Mouse (Mus musculus): ENCODE results near the gene Begain.

The Begain gene

DNA sequence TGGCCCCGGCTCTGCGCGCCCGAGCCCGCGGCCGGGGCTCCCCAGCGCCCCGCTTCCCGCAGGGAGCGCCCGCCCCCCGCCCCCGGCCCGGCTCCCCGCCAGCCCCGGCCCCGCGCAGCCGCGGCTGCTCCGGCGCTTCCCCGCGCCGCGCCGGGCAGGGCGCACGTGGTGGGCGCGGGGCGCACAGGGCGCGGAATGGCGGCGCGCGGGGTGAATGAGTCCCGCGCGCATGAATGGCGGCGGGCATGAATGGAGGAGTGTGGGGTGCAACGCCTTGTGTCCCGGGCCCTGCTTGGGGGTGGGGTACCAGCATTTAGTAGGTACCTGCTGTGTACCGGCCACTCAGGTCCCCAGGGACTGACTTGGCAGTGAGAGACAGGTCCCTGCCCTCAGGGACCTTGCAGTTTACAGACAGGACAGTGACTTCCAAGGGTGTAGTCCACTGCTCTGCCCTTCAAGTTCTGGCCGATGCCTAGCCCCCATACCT, at the start of gene Begain:
Gene Begain (minus strand): TSS at position 51 of the 487 bp plus-strand sequence.
- TF ChIP-seq GATA4 (IDR thresholded peaks at IDR 0.05; ENCODE audit: insufficient replicate concordance, low read length), result no peak

DNA sequence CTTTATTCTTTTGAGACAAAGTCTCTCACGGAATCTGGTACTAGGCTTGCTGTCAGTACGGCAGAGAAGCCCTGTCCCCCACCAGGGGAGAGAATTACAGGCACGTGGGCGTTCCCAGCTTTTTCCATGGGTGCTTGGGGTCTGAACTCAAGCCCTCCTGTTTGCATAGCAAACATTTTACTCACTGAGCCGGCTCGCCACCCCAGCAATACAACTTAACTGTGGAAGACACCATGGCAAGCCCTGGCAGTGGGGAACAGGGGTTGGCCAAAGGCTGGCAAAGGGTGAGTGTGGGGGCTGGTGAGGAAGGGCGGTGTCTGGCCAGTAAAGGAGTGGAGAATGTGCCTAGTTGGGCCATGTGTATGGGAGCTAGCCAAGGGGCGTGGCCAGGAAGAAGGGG, 47.7 kb upstream of the Begain start:
- no peak for TF ChIP-seq GATA4 (IDR thresholded peaks at IDR 0.05; ENCODE audit: insufficient replicate concordance, low read length)

DNA sequence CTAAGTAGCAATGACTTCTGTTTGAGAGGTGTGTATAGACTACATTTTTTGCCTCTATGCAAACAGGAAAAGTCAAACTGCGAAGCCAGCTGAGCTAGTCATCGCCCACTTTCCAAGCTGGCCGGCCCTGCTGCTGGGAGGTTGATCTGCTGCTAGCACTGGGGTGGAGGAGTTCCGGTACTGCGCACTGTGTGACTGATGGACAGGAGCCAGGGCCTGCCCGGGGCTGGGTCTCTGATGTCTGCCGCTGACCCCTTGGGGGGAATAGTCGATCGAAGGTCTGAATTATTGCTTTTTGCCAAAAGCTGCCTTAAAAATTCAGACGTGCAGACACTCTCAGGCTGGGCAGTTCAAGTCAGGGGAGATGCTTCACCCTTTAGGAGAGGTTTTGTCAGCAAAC, 47.1 kb upstream of the Begain start:
- no peak for TF ChIP-seq GATA4 (IDR thresholded peaks at IDR 0.05; ENCODE audit: insufficient replicate concordance, low read length)

DNA sequence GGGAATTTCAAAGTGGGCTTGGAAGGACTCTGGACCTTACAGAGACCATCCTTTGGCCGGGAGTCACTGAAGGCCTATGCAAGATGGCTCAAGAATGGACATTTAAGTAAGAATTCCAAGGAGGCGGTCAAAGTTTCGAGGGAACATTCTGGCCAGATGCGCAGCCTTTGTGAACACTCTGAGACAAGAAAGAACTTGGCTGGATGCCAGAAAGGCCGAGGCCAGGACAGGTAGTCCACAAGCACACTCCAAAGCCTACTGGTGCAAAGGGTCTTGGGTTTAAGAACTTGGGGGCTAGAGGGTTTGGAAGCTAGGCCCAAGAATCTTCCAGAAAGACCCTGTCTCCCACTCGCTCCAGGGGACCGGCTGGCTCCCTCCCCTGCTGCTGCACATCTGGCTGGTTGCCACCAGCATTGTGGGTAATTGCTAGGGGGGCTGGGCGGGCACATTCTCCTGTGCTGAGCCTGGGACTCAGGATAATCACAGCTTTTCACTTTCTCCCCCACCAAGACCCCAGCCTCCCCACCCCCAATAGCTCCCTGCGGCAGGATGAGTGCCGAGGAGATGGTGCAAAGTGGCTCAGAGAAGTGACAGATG, 45.1 kb upstream of the Begain start:
- no peak for TF ChIP-seq GATA4 (IDR thresholded peaks at IDR 0.05; ENCODE audit: insufficient replicate concordance, low read length)

DNA sequence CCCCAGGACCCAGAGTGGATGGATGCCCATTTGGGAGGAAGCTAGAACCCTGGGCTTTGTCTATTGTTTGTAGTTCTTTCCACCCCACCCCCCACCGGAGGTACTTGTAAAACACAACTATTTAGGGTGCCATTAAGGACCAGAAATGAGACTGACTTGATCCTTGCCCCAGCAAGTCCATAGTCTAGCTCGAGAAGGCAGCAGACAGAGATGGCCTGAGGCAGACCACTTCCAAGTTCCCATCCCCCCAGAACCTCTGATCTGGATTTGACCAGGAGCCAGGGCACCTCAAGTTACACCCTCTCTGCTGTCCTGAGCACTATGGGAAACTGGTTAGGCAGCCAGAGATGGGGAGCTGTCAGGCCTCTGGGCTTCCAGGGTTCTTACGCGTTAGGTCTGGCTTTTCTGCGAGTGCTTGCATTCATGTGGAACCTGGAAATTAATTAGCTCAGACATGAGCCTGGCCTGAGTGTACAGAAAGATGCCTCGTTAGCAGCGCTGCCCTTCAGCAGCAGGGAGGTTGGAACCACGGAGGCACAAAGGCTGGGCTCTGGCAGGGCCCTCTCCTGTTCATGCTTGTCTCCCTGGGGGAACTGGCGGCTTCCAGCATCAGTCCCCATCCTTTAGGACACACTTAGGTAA, 44.5 kb upstream of the Begain start:
- no peak for TF ChIP-seq GATA4 (IDR thresholded peaks at IDR 0.05; ENCODE audit: insufficient replicate concordance, low read length)

DNA sequence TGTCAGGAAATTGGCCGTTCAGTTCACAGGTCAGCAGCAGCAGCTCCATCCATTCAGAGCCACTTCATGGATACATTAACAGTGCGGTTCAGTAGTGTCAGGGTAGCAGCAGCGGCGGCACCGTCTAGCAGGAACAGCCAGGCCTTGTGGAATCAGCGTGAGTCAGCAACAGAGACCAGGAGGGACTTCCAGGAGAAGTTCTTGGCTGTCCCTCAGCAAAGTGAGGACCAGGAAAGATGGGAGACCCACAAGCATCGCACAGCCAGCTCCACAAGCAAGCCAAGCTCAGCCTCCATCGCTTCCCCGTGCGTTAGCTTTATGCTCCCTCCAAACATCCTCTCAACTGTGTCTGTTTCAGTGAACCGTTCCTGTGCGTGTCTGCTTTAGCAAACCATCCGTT, 40.9 kb upstream of the Begain start:
- no peak for TF ChIP-seq GATA4 (IDR thresholded peaks at IDR 0.05; ENCODE audit: insufficient replicate concordance, low read length)

DNA sequence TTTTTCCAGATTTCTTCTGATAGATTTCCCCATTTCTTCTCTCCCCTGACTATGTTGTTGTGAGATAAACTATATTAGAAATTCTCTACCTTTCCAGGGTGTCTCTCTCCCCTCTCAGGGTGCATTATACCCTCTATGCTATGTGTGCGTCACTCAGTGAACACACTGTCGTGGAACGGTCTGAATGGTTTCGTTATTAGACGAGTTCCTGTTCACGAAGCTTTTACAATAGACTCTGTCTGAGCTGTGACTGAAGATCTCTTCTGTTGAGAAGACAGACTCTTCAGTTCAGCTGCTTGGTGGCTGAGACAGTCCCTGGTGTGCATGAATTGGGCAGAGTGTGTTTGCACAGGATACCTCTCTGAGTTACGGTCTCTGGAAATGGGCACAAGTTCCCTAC, 32.4 kb upstream of the Begain start:
- no peak for TF ChIP-seq GATA4 (IDR thresholded peaks at IDR 0.05; ENCODE audit: insufficient replicate concordance, low read length)

DNA sequence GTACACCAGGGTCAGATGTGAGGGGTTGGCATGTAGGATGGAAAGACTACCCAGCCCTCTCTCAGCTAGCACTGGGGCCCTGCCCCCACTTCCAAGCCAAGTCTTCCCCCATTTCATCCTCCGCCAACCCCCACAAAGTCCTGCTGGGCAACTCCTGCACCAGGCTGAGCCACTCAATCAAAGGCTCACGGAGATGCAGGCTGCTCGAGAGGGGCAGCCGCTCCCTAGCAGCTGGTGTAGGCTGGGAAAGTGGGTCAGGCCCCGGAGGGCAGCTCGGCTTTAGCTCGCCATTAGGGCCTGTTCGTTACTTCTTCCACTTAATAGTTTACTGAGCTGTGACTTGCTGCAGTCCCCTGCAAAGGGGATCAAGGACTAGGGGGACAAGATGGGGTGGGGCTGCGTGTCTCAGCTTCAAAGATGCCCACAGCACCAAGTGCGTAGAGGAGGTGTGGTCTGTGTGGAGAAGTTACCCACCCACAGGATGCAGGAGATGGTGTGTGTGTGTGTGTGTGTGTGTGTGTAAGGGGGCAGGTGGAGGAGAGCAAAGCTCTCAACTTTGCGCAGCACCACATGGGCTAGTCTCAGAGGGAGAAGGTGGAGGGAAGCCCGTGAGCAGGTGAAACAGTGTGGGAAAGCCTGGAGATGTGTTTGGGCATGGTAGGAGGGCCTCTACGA, 22.6 kb upstream of the Begain start:
- TF ChIP-seq GATA4 (IDR thresholded peaks at IDR 0.05; ENCODE audit: insufficient replicate concordance, low read length), result no peak

DNA sequence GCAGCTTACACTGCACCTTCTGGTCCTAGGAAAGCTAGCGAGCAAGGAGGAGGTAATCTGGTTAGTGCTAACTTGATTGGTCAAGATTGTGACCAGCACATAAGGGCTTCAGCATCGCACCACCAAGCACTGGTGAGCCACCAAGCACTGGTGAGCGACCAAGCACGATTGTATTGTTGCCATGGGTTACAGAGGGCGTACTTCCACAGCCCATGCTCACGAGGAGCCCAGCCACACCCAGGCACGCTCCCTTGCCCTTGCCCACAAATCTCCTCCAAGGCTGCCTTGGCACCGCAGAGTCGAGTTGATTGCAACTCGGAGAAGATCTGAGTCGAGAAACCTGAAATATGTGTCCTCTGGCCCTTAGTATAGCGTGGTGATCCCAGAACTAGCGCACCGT, 22.0 kb upstream of the Begain start:
- TF ChIP-seq GATA4 (IDR thresholded peaks at IDR 0.05; ENCODE audit: insufficient replicate concordance, low read length), result no peak

DNA sequence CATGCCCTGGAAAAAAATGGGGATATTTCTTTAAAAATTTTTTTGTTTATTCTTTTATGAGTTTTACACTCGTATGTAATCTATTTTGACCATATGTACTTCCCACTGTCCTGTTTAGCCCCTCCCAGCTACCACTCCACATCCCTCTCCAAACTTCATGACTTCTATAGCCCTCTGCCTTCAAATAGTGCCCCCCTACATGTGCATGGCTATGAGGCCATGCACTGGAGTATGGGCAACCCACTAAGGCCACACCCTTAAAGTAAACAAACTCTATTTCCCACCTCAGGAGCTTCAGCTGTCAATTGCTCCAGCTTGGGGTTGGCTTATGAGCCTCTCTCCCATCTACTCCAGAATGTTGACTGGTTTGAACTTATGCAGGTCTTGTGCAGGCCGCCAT, 18.1 kb upstream of the Begain start:
- TF ChIP-seq GATA4 (IDR thresholded peaks at IDR 0.05; ENCODE audit: insufficient replicate concordance, low read length), result no peak

DNA sequence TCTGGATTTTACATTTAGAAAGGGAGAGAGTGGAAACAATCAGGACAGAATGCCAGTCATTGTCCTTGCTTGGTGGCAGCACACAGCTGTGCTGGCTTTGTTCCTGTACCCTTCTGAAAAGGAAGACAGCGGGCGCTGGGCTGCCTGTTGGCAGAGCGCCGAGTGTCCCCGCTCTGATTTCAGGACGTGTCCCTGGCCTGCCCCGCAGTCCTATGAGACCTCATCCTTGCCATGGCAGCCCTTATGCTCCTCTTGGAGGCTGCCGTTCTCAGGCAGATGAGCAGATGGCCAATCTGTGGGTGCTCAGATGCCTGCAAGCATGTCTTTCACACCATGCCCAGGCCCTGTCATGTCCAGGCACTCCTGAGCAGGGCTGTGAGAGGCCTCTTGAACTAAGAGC, 17.7 kb upstream of the Begain start:
- no peak for TF ChIP-seq GATA4 (IDR thresholded peaks at IDR 0.05; ENCODE audit: insufficient replicate concordance, low read length)

DNA sequence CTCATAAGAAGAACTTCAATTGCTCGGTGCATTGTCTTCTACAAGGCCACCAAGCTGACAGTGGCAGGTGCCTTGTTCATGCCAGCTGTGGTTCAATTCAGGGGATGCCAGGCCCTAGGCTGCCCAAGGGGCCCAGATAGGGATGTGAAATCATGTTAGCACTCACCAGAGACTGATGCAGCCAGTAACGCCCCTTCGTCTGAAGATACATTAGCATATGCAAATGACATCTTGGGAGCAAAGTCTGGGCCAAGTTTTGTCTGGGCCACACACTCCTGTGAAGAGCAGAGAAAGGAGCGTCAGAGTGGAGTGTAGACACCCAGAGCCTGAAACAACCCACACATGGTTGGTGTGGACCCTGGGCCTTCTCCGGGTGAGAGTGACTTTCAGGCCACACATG, 17.0 kb upstream of the Begain start:
- TF ChIP-seq GATA4 (IDR thresholded peaks at IDR 0.05; ENCODE audit: insufficient replicate concordance, low read length), result no peak

DNA sequence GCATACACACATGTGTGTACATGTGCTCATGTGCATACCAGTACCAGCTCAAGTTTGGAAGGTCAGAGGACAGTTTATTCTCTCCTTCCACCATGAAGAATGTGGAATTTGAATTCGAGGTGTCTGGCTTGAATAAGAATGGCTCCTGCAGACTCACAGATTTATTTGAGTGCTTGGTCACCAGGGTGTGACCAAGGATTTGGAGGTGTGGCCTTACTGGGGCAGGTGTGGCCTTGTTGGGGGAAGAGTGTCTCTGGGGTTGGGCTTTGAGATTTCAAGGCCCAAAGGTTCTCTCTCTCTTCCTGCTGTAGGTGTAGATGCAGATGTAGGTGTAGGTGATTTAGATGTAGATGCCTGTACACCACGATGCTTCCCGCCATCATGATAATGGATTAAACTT, 15.5 kb upstream of the Begain start:
- TF ChIP-seq GATA4 (IDR thresholded peaks at IDR 0.05; ENCODE audit: insufficient replicate concordance, low read length), result no peak

DNA sequence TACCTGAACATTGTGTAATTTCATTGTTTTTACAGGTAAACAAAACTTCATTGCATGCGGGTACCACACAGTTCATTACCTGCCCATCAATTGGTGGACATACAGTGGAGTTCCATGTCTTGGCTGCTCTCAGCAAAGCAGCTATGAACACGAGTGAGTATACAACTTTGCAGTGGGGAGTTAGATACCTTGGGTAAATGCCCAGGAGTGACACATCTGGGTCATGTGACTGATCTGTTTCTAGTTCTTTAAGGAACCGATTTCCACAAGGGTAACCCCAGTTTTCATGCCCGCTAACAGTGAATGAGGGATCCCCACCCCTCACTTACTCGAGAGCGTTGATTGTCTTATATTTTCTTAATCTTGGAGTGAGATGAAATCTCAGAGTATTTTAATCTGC, 9.0 kb upstream of the Begain start:
- no peak for TF ChIP-seq GATA4 (IDR thresholded peaks at IDR 0.05; ENCODE audit: insufficient replicate concordance, low read length)

DNA sequence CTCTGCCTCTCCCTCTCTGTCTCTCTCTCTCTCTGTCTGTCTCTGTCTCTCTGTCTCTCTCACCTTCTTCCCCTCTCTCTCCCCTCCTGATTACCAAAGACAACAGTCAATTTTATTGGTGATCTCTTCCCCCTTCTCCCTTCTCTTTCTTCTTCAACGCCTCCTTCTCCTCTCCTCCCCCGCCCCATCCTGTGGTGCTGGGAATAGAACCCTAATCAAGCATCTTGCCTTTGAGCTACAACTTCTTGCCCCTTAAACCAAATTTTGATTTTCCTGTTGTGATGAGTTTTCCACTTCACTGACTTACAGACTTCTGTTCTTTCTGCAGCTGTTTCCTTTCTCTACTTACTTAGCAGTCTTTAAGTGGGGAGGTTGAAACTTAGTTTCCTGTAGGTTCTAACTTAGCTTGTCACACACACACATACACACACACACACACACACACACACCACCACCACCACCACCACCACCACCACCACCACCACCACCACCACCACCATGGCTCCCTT, 6.8 kb upstream of the Begain start:
- TF ChIP-seq GATA4 (IDR thresholded peaks at IDR 0.05; ENCODE audit: insufficient replicate concordance, low read length), result no peak

DNA sequence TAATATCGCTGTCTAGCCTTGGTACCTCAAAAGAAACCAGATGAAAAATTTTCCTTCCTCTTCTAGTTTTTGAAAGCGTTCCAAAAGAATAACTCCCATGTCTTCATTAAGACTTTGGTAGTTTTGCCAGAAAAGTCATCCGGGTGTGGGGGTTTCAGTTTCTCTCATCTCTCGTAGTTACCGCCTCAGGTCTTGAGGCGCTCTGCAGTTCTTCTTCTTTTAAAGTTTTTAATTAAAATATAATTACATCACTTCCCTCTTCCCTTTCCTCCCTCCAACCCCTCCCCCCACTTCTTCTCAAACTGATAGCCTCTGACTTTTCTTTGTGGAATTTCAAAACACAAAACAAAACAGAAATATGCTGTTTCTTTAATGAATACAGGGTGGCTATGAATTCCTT, 6.1 kb upstream of the Begain start:
- no peak for TF ChIP-seq GATA4 (IDR thresholded peaks at IDR 0.05; ENCODE audit: insufficient replicate concordance, low read length)
